8 mouse cellular contexts compared by ENCODE assay signal in genomic region chr9:65031894-65032268, GRCm38 (mm10). TPM values are rescaled to one million over a fixed set of nuclear protein-coding genes. Genes with fewer than 3 reads are reported as not detected.
DNase-seq lines count a peak whose midpoint lies in the region; ATAC-seq and TF ChIP-seq lines count a peak whose summit lies in the region.

No protein-coding gene starts in this region.

- peaks cover 6% of the 10 kb centered on the region; the same call in 1 of the 2 replicates for H3K4me1 ChIP-seq in kidney, adult 2 months (ENCODE audit: control insufficient read depth, insufficient read depth, low read length)
- H3K4me1 ChIP-seq in hindbrain, postnatal 0 days (ENCODE audit: insufficient read depth, low read length): 0 out of 2 replicates have a peak, but pooled peaks cover 3% of the 10 kb centered on the region
- H3K4me1 ChIP-seq in midbrain, embryonic 13.5 days (replicated peaks): peaks cover 22% of the 10 kb centered on the region

- DNase-seq in kidney, adult 2 months: no peak
- DNase-seq in kidney, postnatal 25 days: no peak
- DNase-seq in hindbrain, postnatal 0 days (ENCODE audit: low spot score): no peak
- no peak for DNase-seq in spleen, adult 18-20 months
- no peak for DNase-seq in right cerebral cortex, postnatal 14 days
- DNase-seq in right cerebral cortex, postnatal 25 days: no peak

- WGBS in kidney, adult 2 months: 37% methylated on average over 4 of the region's 4 CpGs
- 42% methylated on average over 4 of the region's 4 CpGs for WGBS in hindbrain, postnatal 0 days
- 35% methylated on average over 4 of the region's 4 CpGs for WGBS in midbrain, embryonic 13.5 days

- H3K9me3 ChIP-seq in hindbrain, postnatal 0 days (ENCODE audit: low read length): no peaks in the 10 kb centered on the region
- H3K9me3 ChIP-seq in midbrain, embryonic 13.5 days: no peaks in the 10 kb centered on the region

- H3K4me3 ChIP-seq in kidney, adult 2 months (ENCODE audit: insufficient read depth, low read depth, low read length): peak overlapping the region; percentile 71; the same call in 1 of the 2 replicates
- H3K4me3 ChIP-seq in hindbrain, postnatal 0 days (ENCODE audit: low read length): peak overlapping the region; percentile 99
- H3K4me3 ChIP-seq in midbrain, embryonic 13.5 days (replicated peaks): peak overlapping the region; percentile 98

- H3K27ac ChIP-seq in kidney, adult 2 months (ENCODE audit: insufficient read depth, low read depth, low read length): no peak overlapping the region
- H3K27ac ChIP-seq in hindbrain, postnatal 0 days: no peak overlapping the region
- H3K27ac ChIP-seq in midbrain, embryonic 13.5 days: no peak overlapping the region

- 0 out of 2 replicates have a peak, but pooled peaks have one; percentile 1 for ATAC-seq in common myeloid progenitor, adult 5-6 weeks (replicated peaks; ENCODE audit: low read depth, poor library complexity, severe bottlenecking)
- ATAC-seq in hindbrain, postnatal 0 days: no peak; the same call in 1 of the 2 replicates
- no peak for ATAC-seq in midbrain, embryonic 13.5 days

- no peak for TF ChIP-seq POLR2A in kidney, adult 2 months (IDR thresholded peaks at IDR 0.05; ENCODE audit: low read depth, low read length)

- H3K27me3 ChIP-seq in kidney, adult 2 months (replicated peaks; ENCODE audit: control insufficient read depth, insufficient read depth, low read length): no peaks in the 10 kb centered on the region
- no peaks in the 10 kb centered on the region for H3K27me3 ChIP-seq in hindbrain, postnatal 0 days (ENCODE audit: insufficient read depth, low read length)
- H3K27me3 ChIP-seq in midbrain, embryonic 13.5 days: no peaks in the 10 kb centered on the region

- 0 out of 2 replicates have a peak overlapping the region, but pooled peaks have one; percentile 21 for H3K4me2 ChIP-seq in hindbrain, postnatal 0 days (ENCODE audit: low read depth, low read length)
- no peak overlapping the region for H3K4me2 ChIP-seq in midbrain, embryonic 13.5 days (replicated peaks)

- TF ChIP-seq CTCF in kidney, adult 2 months (conservative IDR thresholded peaks at IDR 0.05; ENCODE audit: insufficient read depth, insufficient read length, low read depth, low read length): no peak
- TF ChIP-seq CTCF in hindbrain, postnatal 0 days (IDR thresholded peaks at IDR 0.05; ENCODE audit: low read depth): no peak

- peak overlapping the region; percentile 99; the same call in 1 of the 2 replicates for H3K9ac ChIP-seq in hindbrain, postnatal 0 days (replicated peaks; ENCODE audit: low read length)
- H3K9ac ChIP-seq in midbrain, embryonic 13.5 days (replicated peaks): no peak overlapping the region

- H3K36me3 ChIP-seq in kidney, adult 2 months (ENCODE audit: control insufficient read depth, insufficient read depth, low read length): no peaks in the 10 kb centered on the region
- no peaks in the 10 kb centered on the region for H3K36me3 ChIP-seq in hindbrain, postnatal 0 days (ENCODE audit: insufficient read depth, low read length)
- H3K36me3 ChIP-seq in midbrain, embryonic 13.5 days: peaks cover 10% of the 10 kb centered on the region

RNA-seq across cellular contexts. Expression of gene Dpp8, which starts 0.3 kb away (rescaled TPM):
- 41.6 and 45.3 TPM in 2 replicates for polyA plus RNA-seq in kidney, adult 2 months (2012; rRNA removed)
- 88.1 and 91.0 TPM in 2 replicates for total RNA-seq in common myeloid progenitor, adult 5-6 weeks (2017)
- total RNA-seq in hindbrain, postnatal 0 days (2014; rRNA removed): 77.2 and 84.1 TPM in 2 replicates
- 26.9 and 27.7 TPM in 2 replicates for polyA plus RNA-seq in hindbrain, postnatal 0 days (2015; fragmentation: Nextera tagmentation; extraction: Ambion mirVana)
- 40.4 and 45.5 TPM in 2 replicates for polyA plus RNA-seq in midbrain, embryonic 13.5 days (2015; fragmentation: Nextera tagmentation; extraction: Ambion mirVana)

RNA-seq across cellular contexts. Expression of gene Hacd3, which starts 10.4 kb away (rescaled TPM):
- 36.9 and 37.5 TPM in 2 replicates for polyA plus RNA-seq in kidney, adult 2 months (2012; rRNA removed)
- total RNA-seq in common myeloid progenitor, adult 5-6 weeks (2017): 53.3 and 55.0 TPM in 2 replicates
- total RNA-seq in hindbrain, postnatal 0 days (2014; rRNA removed): 191 and 204 TPM in 2 replicates
- polyA plus RNA-seq in hindbrain, postnatal 0 days (2015; fragmentation: Nextera tagmentation; extraction: Ambion mirVana): 193 and 205 TPM in 2 replicates
- polyA plus RNA-seq in midbrain, embryonic 13.5 days (2015; fragmentation: Nextera tagmentation; extraction: Ambion mirVana): 188 and 192 TPM in 2 replicates
